8 mouse cellular contexts compared by ENCODE assay signal in the genomic region with DNA sequence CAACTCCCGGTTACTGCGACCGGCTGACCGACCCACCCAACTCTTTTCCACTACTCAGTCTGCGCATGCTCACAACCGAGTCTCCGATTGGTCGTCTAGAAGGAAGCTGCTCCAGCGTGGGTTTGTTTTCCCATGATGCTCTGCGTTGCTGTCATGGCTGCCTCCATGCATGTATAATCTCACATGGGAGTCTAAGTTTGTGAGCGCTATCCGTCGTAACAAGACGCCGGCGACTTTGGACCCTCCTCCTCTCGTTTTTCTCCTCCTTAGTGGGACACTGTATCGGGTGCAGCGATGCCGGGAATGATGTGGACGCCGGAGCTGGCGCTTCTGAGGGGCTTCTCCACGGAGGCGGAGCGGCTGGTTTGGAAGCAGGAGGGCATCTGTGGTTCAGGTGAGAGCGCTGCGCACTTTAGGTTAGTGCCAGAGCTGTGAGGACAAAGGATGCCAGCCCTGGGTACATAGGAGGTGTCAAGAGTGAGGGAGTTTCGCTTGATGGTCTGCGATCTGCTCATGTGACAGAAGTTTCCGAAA. TPM values are rescaled to one million over a fixed set of nuclear protein-coding genes. Genes with fewer than 3 reads are reported as not detected.
DNase-seq lines count a peak whose midpoint lies in the region; ATAC-seq and TF ChIP-seq lines count a peak whose summit lies in the region.

A gene (plus strand): TSS at position 115 of the 534 bp plus-strand sequence.

- H3K9me3 ChIP-seq in ES-Bruce4 (replicated peaks; ENCODE audit: control insufficient read depth, insufficient read depth, low read length, poor library complexity, severe bottlenecking): no peaks in the 10 kb centered on the region
- no peaks in the 10 kb centered on the region for H3K9me3 ChIP-seq in forebrain, embryonic 13.5 days (replicated peaks)
- H3K9me3 ChIP-seq in liver, postnatal 0 days (ENCODE audit: low read length): no peaks in the 10 kb centered on the region
- no peaks in the 10 kb centered on the region for H3K9me3 ChIP-seq in neural tube, embryonic 14.5 days (ENCODE audit: control insufficient read depth, low read length)

- ATAC-seq in cerebellum, adult (ENCODE audit: insufficient number of reproducible peaks, low FRiP score, low TSS enrichment): peak; percentile 95
- peak; percentile 96 for ATAC-seq in forebrain, embryonic 13.5 days
- ATAC-seq in liver, postnatal 0 days: peak; percentile 95
- peak; percentile 95 for ATAC-seq in neural tube, embryonic 14.5 days (ENCODE audit: low read depth)

- H3K36me3 ChIP-seq in ES-Bruce4 (ENCODE audit: control insufficient read depth, insufficient read depth, low read length, poor library complexity, severe bottlenecking): 0 out of 2 replicates have a peak, but pooled peaks cover 6% of the 10 kb centered on the region
- peaks cover 9% of the 10 kb centered on the region for H3K36me3 ChIP-seq in forebrain, embryonic 13.5 days (ENCODE audit: poor library complexity, severe bottlenecking)
- H3K36me3 ChIP-seq in liver, postnatal 0 days (replicated peaks; ENCODE audit: insufficient read depth, low read length): peaks cover 10% of the 10 kb centered on the region
- no peaks in the 10 kb centered on the region for H3K36me3 ChIP-seq in neural tube, embryonic 14.5 days (ENCODE audit: control insufficient read depth, insufficient read depth, low read length)

- under 1% methylated on average over 31 of the region's 31 CpGs for WGBS in forebrain, embryonic 13.5 days
- under 1% methylated on average over 31 of the region's 31 CpGs for WGBS in large intestine, adult 2 months
- WGBS in liver, postnatal 0 days (ENCODE audit: insufficient replicate concordance): under 1% methylated on average over 31 of the region's 31 CpGs
- WGBS in neural tube, embryonic 14.5 days: 1% methylated on average over 31 of the region's 31 CpGs

- peak within 1 kb of the TSS; percentile 88 for H3K4me2 ChIP-seq in forebrain, embryonic 13.5 days
- H3K4me2 ChIP-seq in liver, postnatal 0 days (ENCODE audit: low read depth, low read length): peak within 1 kb of the TSS; percentile 88
- peak within 1 kb of the TSS; percentile 80 for H3K4me2 ChIP-seq in neural tube, embryonic 14.5 days (ENCODE audit: low read depth, low read length)

- H3K4me1 ChIP-seq in ES-Bruce4 (ENCODE audit: control insufficient read depth, insufficient read depth, low read length): no peaks in the 10 kb centered on the region
- peaks cover 8% of the 10 kb centered on the region for H3K4me1 ChIP-seq in forebrain, embryonic 13.5 days
- H3K4me1 ChIP-seq in liver, postnatal 0 days (ENCODE audit: insufficient read depth): peaks cover 10% of the 10 kb centered on the region
- peaks cover 8% of the 10 kb centered on the region; the same call in 1 of the 2 replicates for H3K4me1 ChIP-seq in neural tube, embryonic 14.5 days (ENCODE audit: control insufficient read depth, insufficient read depth, low read length)

- TF ChIP-seq CTCF in ES-Bruce4 (IDR thresholded peaks at IDR 0.05; ENCODE audit: low read depth, low read length): no peak
- TF ChIP-seq CTCF in liver, postnatal 0 days (IDR thresholded peaks at IDR 0.05; ENCODE audit: low read depth): no peak

- peak; percentile 85 for TF ChIP-seq POLR2A in ES-Bruce4 (IDR thresholded peaks at IDR 0.05; ENCODE audit: insufficient read depth, low read length)

- TF ChIP-seq EP300 in ES-Bruce4 (IDR thresholded peaks at IDR 0.05; ENCODE audit: insufficient read depth, low read depth, low read length): no peak
- TF ChIP-seq EP300 in liver, postnatal 0 days (IDR thresholded peaks at IDR 0.05; ENCODE audit: low read depth): no peak

- H3K4me3 ChIP-seq in ES-Bruce4 (ENCODE audit: low read depth, low read length): peak within 1 kb of the TSS; percentile 99
- H3K4me3 ChIP-seq in forebrain, embryonic 13.5 days: peak within 1 kb of the TSS; percentile 82
- peak within 1 kb of the TSS; percentile 72 for H3K4me3 ChIP-seq in liver, postnatal 0 days (ENCODE audit: low read depth, low read length)
- peak within 1 kb of the TSS; percentile 80 for H3K4me3 ChIP-seq in neural tube, embryonic 14.5 days (ENCODE audit: low read depth, low read length)

- peak; percentile 98 for DNase-seq in heart, postnatal 10 days
- DNase-seq in large intestine, adult 2 months (ENCODE audit: low read depth, low spot score): peak; percentile 96
- peak; percentile 95 for DNase-seq in liver, postnatal 0 days
- peak; percentile 98 for DNase-seq in testis, postnatal 10 days (ENCODE audit: low spot score)

- H3K27ac ChIP-seq in ES-Bruce4 (ENCODE audit: insufficient read depth, low read length): no peak within 1 kb of the TSS
- no peak within 1 kb of the TSS for H3K27ac ChIP-seq in forebrain, embryonic 13.5 days
- H3K27ac ChIP-seq in liver, postnatal 0 days (ENCODE audit: low read depth): peak within 1 kb of the TSS; percentile 49; the same call in 1 of the 2 replicates
- H3K27ac ChIP-seq in neural tube, embryonic 14.5 days (ENCODE audit: low read depth, low read length): no peak within 1 kb of the TSS

- peak within 1 kb of the TSS; percentile 69 for H3K9ac ChIP-seq in ES-Bruce4 (ENCODE audit: low read depth, poor library complexity, severe bottlenecking)
- peak within 1 kb of the TSS; percentile 73 for H3K9ac ChIP-seq in forebrain, embryonic 13.5 days
- H3K9ac ChIP-seq in liver, postnatal 0 days (replicated peaks): peak within 1 kb of the TSS; percentile 70
- H3K9ac ChIP-seq in neural tube, embryonic 14.5 days (replicated peaks; ENCODE audit: low read depth, low read length): peak within 1 kb of the TSS; percentile 64

- no peaks in the 10 kb centered on the region for H3K27me3 ChIP-seq in ES-Bruce4 (ENCODE audit: control insufficient read depth, insufficient read depth, low read length, poor library complexity, severe bottlenecking)
- peaks cover 6% of the 10 kb centered on the region; the same call in 1 of the 2 replicates for H3K27me3 ChIP-seq in forebrain, embryonic 13.5 days
- H3K27me3 ChIP-seq in liver, postnatal 0 days (ENCODE audit: insufficient read depth, low read length): no peaks in the 10 kb centered on the region
- no peaks in the 10 kb centered on the region for H3K27me3 ChIP-seq in neural tube, embryonic 14.5 days (ENCODE audit: control insufficient read depth, insufficient read depth, low read length)

- intact Hi-C loops in heart, postnatal 10 days (cut with DNase I): no loop called here

RNA-seq across cellular contexts. Expression of the gene that starts here (rescaled TPM):
- polyA plus RNA-seq in ES-Bruce4 (2011; ENCODE audit: insufficient read depth, insufficient read length, low read depth, missing spikeins): 58.9 TPM in 2 replicates
- 14.8 and 17.4 TPM in 2 replicates for polyA plus RNA-seq in forebrain, embryonic 13.5 days (2015; fragmentation: Nextera tagmentation; extraction: Ambion mirVana)
- total RNA-seq in heart, postnatal 10 days (2021): 10 to 100 TPM; 33.7 to 38.1 TPM
- 4.5 and 5.9 TPM in 2 replicates for polyA plus RNA-seq in large intestine, adult 2 months (2012; rRNA removed)
- polyA plus RNA-seq in liver, postnatal 0 days (2015; fragmentation: Nextera tagmentation; extraction: Ambion mirVana): 6.0 and 7.1 TPM in 2 replicates
- polyA plus RNA-seq in neural tube, embryonic 14.5 days (2014; fragmentation: Nextera tagmentation; extraction: Ambion mirVana): 17.7 and 18.5 TPM in 2 replicates
